Mouse (Mus musculus): Measurements from ENCODE around the gene Foxp1. TPM values are rescaled to one million over a fixed set of nuclear protein-coding genes. Genes with fewer than 3 reads are reported as not detected.

The Foxp1 gene
- polyA plus RNA-seq, 1 experiment from 2014 or later: 89.2 TPM

GRCm38 (mm10) chr6:99368118-99368753 is 154.3 kb downstream of the Foxp1 start:
- Histone ChIP-seq H3K9me3 (ENCODE audit: control insufficient read depth, low read length) (no peaks in the 10 kb centered on the region), H3K4me2 (ENCODE audit: low read length) (no peak overlapping the region), H3K4me1 (ENCODE audit: control insufficient read depth, insufficient read depth, low read length) (no peaks in the 10 kb centered on the region), H3K36me3 (ENCODE audit: control insufficient read depth, insufficient read depth, low read length) (no peaks in the 10 kb centered on the region), H3K27ac (replicated peaks; ENCODE audit: low read depth, low read length) (no peak overlapping the region), H3K27me3 (ENCODE audit: control insufficient read depth, insufficient read depth, low read length) (no peaks in the 10 kb centered on the region), H3K9ac (replicated peaks; ENCODE audit: low read length) (no peak overlapping the region), H3K4me3 (replicated peaks; ENCODE audit: low read depth, low read length) (no peak overlapping the region)
- no peak for DNase-seq
- WGBS: 87% methylated on average over 4 of the region's 4 CpGs
- no peak for ATAC-seq (ENCODE audit: low FRiP score, low TSS enrichment)

- Histone ChIP-seq H3K27me3 (ENCODE audit: control insufficient read depth, insufficient read depth, low read length) (no peaks in the 10 kb centered on the region), H3K4me2 (ENCODE audit: low read length) (no peak overlapping the region), H3K4me3 (replicated peaks; ENCODE audit: low read depth, low read length) (no peak overlapping the region), H3K9me3 (ENCODE audit: control insufficient read depth, low read length) (no peaks in the 10 kb centered on the region), H3K36me3 (ENCODE audit: control insufficient read depth, insufficient read depth, low read length) (no peaks in the 10 kb centered on the region), H3K9ac (replicated peaks; ENCODE audit: low read length) (no peak overlapping the region), H3K4me1 (ENCODE audit: control insufficient read depth, insufficient read depth, low read length) (no peaks in the 10 kb centered on the region), H3K27ac (replicated peaks; ENCODE audit: low read depth, low read length) (no peak overlapping the region)
- DNase-seq (no peak), ATAC-seq (ENCODE audit: low FRiP score, low TSS enrichment) (no peak)
- 87% methylated on average over 6 of the region's 6 CpGs for WGBS
Observed at GRCm38 (mm10) chr6:99364545-99364944, 158.0 kb downstream of the Foxp1 start.

GRCm38 (mm10) chr6:99360581-99360980 is 161.9 kb downstream of the Foxp1 start:
- H3K4me3 ChIP-seq (replicated peaks; ENCODE audit: low read depth, low read length): no peak overlapping the region
- WGBS: 92% methylated on average over 4 of the region's 4 CpGs
- H3K9ac ChIP-seq (replicated peaks; ENCODE audit: low read length): no peak overlapping the region
- H3K36me3 ChIP-seq (ENCODE audit: control insufficient read depth, insufficient read depth, low read length): no peaks in the 10 kb centered on the region
- no peaks in the 10 kb centered on the region for H3K9me3 ChIP-seq (ENCODE audit: control insufficient read depth, low read length)
- H3K4me1 ChIP-seq (ENCODE audit: control insufficient read depth, insufficient read depth, low read length): no peaks in the 10 kb centered on the region
- DNase-seq (no peak), ATAC-seq (ENCODE audit: low FRiP score, low TSS enrichment) (no peak)
- H3K27me3 ChIP-seq (ENCODE audit: control insufficient read depth, insufficient read depth, low read length): no peaks in the 10 kb centered on the region
- no peak overlapping the region for H3K4me2 ChIP-seq (ENCODE audit: low read length)
- H3K27ac ChIP-seq (replicated peaks; ENCODE audit: low read depth, low read length): no peak overlapping the region

- WGBS: 88% methylated on average over 6 of the region's 6 CpGs
- ATAC-seq (ENCODE audit: low FRiP score, low TSS enrichment) (no peak), DNase-seq (no peak)
- no peak overlapping the region for H3K4me3 ChIP-seq (replicated peaks; ENCODE audit: low read depth, low read length)
- no peaks in the 10 kb centered on the region for H3K4me1 ChIP-seq (ENCODE audit: control insufficient read depth, insufficient read depth, low read length)
- no peaks in the 10 kb centered on the region for H3K9me3 ChIP-seq (ENCODE audit: control insufficient read depth, low read length)
- no peak overlapping the region for H3K9ac ChIP-seq (replicated peaks; ENCODE audit: low read length)
- no peaks in the 10 kb centered on the region for H3K36me3 ChIP-seq (ENCODE audit: control insufficient read depth, insufficient read depth, low read length)
- H3K4me2 ChIP-seq (ENCODE audit: low read length): no peak overlapping the region
- no peak overlapping the region for H3K27ac ChIP-seq (replicated peaks; ENCODE audit: low read depth, low read length)
- H3K27me3 ChIP-seq (ENCODE audit: control insufficient read depth, insufficient read depth, low read length): no peaks in the 10 kb centered on the region
Observed at GRCm38 (mm10) chr6:99359765-99360499, 162.6 kb downstream of the Foxp1 start.

- no peak overlapping the region for H3K9ac ChIP-seq (replicated peaks; ENCODE audit: low read length)
- H3K4me3 ChIP-seq (replicated peaks; ENCODE audit: low read depth, low read length): no peak overlapping the region
- H3K36me3 ChIP-seq (ENCODE audit: control insufficient read depth, insufficient read depth, low read length): no peaks in the 10 kb centered on the region
- no peak overlapping the region for H3K27ac ChIP-seq (replicated peaks; ENCODE audit: low read depth, low read length)
- no peaks in the 10 kb centered on the region for H3K27me3 ChIP-seq (ENCODE audit: control insufficient read depth, insufficient read depth, low read length)
- no peaks in the 10 kb centered on the region for H3K9me3 ChIP-seq (ENCODE audit: control insufficient read depth, low read length)
- DNase-seq (no peak), ATAC-seq (ENCODE audit: low FRiP score, low TSS enrichment) (no peak)
- no peaks in the 10 kb centered on the region for H3K4me1 ChIP-seq (ENCODE audit: control insufficient read depth, insufficient read depth, low read length)
- WGBS: 92% methylated on average over 9 of the region's 9 CpGs
- H3K4me2 ChIP-seq (ENCODE audit: low read length): no peak overlapping the region
Observed at GRCm38 (mm10) chr6:99359036-99359698, 163.4 kb downstream of the Foxp1 start.

GRCm38 (mm10) chr6:99357931-99358330 is 164.6 kb downstream of the Foxp1 start:
- 90% methylated on average over 2 of the region's 2 CpGs for WGBS
- DNase-seq: no peak
- no peak overlapping the region for H3K27ac ChIP-seq (replicated peaks; ENCODE audit: low read depth, low read length)

GRCm38 (mm10) chr6:99354338-99354737 is 168.2 kb downstream of the Foxp1 start:
- no peaks in the 10 kb centered on the region for H3K36me3 ChIP-seq (ENCODE audit: control insufficient read depth, insufficient read depth, low read length)
- H3K4me2 ChIP-seq (ENCODE audit: low read length): no peak overlapping the region
- 68% methylated on average over 2 of the region's 2 CpGs for WGBS
- no peaks in the 10 kb centered on the region for H3K4me1 ChIP-seq (ENCODE audit: control insufficient read depth, insufficient read depth, low read length)
- ATAC-seq (ENCODE audit: low FRiP score, low TSS enrichment) (no peak), DNase-seq (no peak)
- H3K27ac ChIP-seq (replicated peaks; ENCODE audit: low read depth, low read length): no peak overlapping the region
- no peak overlapping the region for H3K9ac ChIP-seq (replicated peaks; ENCODE audit: low read length)
- H3K4me3 ChIP-seq (replicated peaks; ENCODE audit: low read depth, low read length): no peak overlapping the region
- no peaks in the 10 kb centered on the region for H3K27me3 ChIP-seq (ENCODE audit: control insufficient read depth, insufficient read depth, low read length)
- no peaks in the 10 kb centered on the region for H3K9me3 ChIP-seq (ENCODE audit: control insufficient read depth, low read length)

More at GRCm38 (mm10) chr6:99357931-99358330, 164.6 kb downstream of the Foxp1 start:
- H3K36me3 ChIP-seq (ENCODE audit: control insufficient read depth, insufficient read depth, low read length): no peaks in the 10 kb centered on the region
- H3K4me1 ChIP-seq (ENCODE audit: control insufficient read depth, insufficient read depth, low read length): no peaks in the 10 kb centered on the region
- H3K9me3 ChIP-seq (ENCODE audit: control insufficient read depth, low read length): no peaks in the 10 kb centered on the region
- H3K4me2 ChIP-seq (ENCODE audit: low read length): no peak overlapping the region
- no peak overlapping the region for H3K4me3 ChIP-seq (replicated peaks; ENCODE audit: low read depth, low read length)
- no peak for ATAC-seq (ENCODE audit: low FRiP score, low TSS enrichment)
- H3K27me3 ChIP-seq (ENCODE audit: control insufficient read depth, insufficient read depth, low read length): no peaks in the 10 kb centered on the region
- H3K9ac ChIP-seq (replicated peaks; ENCODE audit: low read length): no peak overlapping the region

- Histone ChIP-seq H3K4me2 (ENCODE audit: low read length) (no peak overlapping the region), H3K27me3 (ENCODE audit: control insufficient read depth, insufficient read depth, low read length) (no peaks in the 10 kb centered on the region), H3K9ac (replicated peaks; ENCODE audit: low read length) (no peak overlapping the region), H3K27ac (replicated peaks; ENCODE audit: low read depth, low read length) (no peak overlapping the region), H3K4me1 (ENCODE audit: control insufficient read depth, insufficient read depth, low read length) (no peaks in the 10 kb centered on the region), H3K4me3 (replicated peaks; ENCODE audit: low read depth, low read length) (no peak overlapping the region), H3K36me3 (ENCODE audit: control insufficient read depth, insufficient read depth, low read length) (no peaks in the 10 kb centered on the region), H3K9me3 (ENCODE audit: control insufficient read depth, low read length) (no peaks in the 10 kb centered on the region)
- ATAC-seq (ENCODE audit: low FRiP score, low TSS enrichment) (no peak), DNase-seq (no peak)
- WGBS: 96% methylated on average over 2 of the region's 2 CpGs
Observed at GRCm38 (mm10) chr6:99353441-99353840, 169.1 kb downstream of the Foxp1 start.
